Mouse (Mus musculus) megakaryocyte, embryonic 14.5 days (primary cell): ENCODE data around the gene Gm12184.

Experiments
- FLI1 ChIP-seq: IDR thresholded peaks from 2 replicates; pipeline ENCODE4 v1.6.1; 2012; ENCODE audit warnings: low read length, inconsistent platforms, mixed read lengths
- GATA1 ChIP-seq: IDR thresholded peaks from 3 replicates; pipeline ENCODE4 v1.6.1; 2012; ENCODE audit warnings: mixed read lengths, low read length, inconsistent platforms, borderline replicate concordance

DNA sequence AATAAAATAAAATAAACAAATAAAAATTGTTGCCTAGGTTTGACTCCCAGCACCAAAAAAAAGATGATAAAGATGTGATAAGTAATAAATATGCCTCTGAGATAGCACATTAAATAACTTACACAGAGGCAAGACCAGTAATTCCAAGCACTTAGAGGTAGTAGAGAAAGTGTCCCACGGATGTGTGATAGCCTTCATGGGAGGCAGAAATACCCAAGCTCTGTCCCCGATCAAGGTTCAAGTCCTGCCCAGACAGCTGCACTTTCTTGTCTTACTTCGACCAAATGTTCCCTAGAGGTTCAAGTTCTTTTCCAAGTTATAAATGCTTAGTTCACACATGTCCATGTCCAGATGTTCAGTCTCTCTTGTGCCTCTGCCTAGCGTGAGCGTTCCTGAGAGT, 37.2 kb downstream of the Gm12184 start:
- TF ChIP-seq GATA1 (no peak), FLI1 (no peak)
